ENCODE assay signal across 14 mouse cellular contexts in the genomic region with DNA sequence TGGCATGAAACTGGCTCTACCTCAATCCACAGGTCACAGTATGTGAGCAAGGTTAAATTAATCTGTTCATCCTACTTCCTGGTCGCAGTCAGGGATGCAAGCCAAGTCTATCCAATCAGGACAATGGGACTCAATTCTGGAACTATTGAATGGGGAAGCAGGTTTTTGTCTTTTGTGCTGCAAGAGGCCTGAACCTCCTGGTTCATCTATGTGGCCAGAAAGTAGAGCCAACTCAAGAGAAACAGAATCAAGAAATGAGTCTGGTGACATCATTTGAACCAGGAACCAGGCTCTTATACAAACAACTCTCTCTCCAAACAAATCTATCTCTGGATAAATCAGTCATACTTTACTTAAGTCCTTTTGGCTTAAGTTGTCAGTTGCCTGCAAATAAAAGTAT.
DNase-seq lines count a peak whose midpoint lies in the region.
"Had no signal": no experiment of that assay in that cellular context is flagged by ENCODE, and none has a peak within 500 bp of the region (broad histone marks: within the 10 kb centered on the region; RNA-seq: fewer than 3 reads in every experiment).

No protein-coding gene starts in this region.

- H3K9me3 ChIP-seq in embryonic facial prominence, embryonic 10.5 days = no peaks in the 10 kb centered on the region
- H3K9me3 ChIP-seq: G1E had no signal

- H3K36me3 ChIP-seq in embryonic facial prominence, embryonic 10.5 days (replicated peaks) = no peaks in the 10 kb centered on the region
- H3K36me3 ChIP-seq: G1E had no signal

- no peak overlapping the region for H3K4me3 ChIP-seq in embryonic facial prominence, embryonic 10.5 days

- H3K27ac ChIP-seq in embryonic facial prominence, embryonic 10.5 days (replicated peaks) = no peak overlapping the region

- peak; percentile 17 for DNase-seq in Muller cell, postnatal 12 days (ENCODE audit: inconsistent ontology term)
- peak; percentile 78 for DNase-seq in fat pad, adult 2 months (ENCODE audit: extremely low read depth, low read depth, low spot score)
- peak; percentile 65 for DNase-seq in gonadal fat pad, adult 2 months (ENCODE audit: low read depth)
- DNase-seq in lung, postnatal 36 days = no peak
- no peak for DNase-seq in cerebellum, postnatal 10 days
- no peak for DNase-seq in embryonic facial prominence, embryonic 10.5 days (ENCODE audit: low spot score)
- DNase-seq: B cell, adult 2 months; cerebellum, adult 11 months; cerebellum, adult 11-12 months; cerebellum, adult 18-20 months; cerebellum, adult 2 months had no signal

- WGBS in embryonic facial prominence, embryonic 10.5 days = 89% methylated on average over 1 of the region's 1 CpGs

- H3K4me1 ChIP-seq in embryonic facial prominence, embryonic 10.5 days = no peaks in the 10 kb centered on the region

- H3K27me3 ChIP-seq in embryonic facial prominence, embryonic 10.5 days (replicated peaks; ENCODE audit: low read depth, poor library complexity, severe bottlenecking) = no peaks in the 10 kb centered on the region
- H3K27me3 ChIP-seq: CH12.LX, Patski had no signal

Comparison
In these comparisons a context has a peak if more than half of its experiments do, and no peak if none do; other contexts are left out.
1. DNase-seq: peak in Muller cell, postnatal 12 days (single experiment), fat pad, adult 2 months (single experiment) and gonadal fat pad, adult 2 months (single experiment); none in lung, postnatal 36 days (single experiment), cerebellum, postnatal 10 days (0 of 2) and embryonic facial prominence, embryonic 10.5 days (single experiment).